Mouse (Mus musculus) retina, embryonic 14.5 days (tissue): ENCODE measurements at regions not wholly inside any gene's neighbourhood (a gene's known extent, or its start where the extent isn't known, plus 50 kb on each side); places are given as distances from the start of the nearest gene placed in this dataset.

Experiments
- DNase-seq: peaks from one replicate; pipeline ENCODE4 v3.0.0-alpha.2; 2015; ENCODE audit warnings: low spot score

GRCm38 (mm10) chr5:111553471-111554382, 136.6 kb downstream of the Mn1 start:
- DNase-seq, result no peak

GRCm38 (mm10) chr5:111554551-111555311, 137.6 kb downstream of the Mn1 start:
- peak; percentile 84 for DNase-seq

GRCm38 (mm10) chr5:111555312-111555957, 138.3 kb downstream of the Mn1 start:
- peak; percentile 43 for DNase-seq

GRCm38 (mm10) chr5:111555981-111556380, 138.8 kb downstream of the Mn1 start:
- DNase-seq, result no peak

- DNase-seq, result no peak
These were observed 143.3 kb downstream of the Mn1 start for GRCm38 (mm10) chr5:111560432-111560831.

GRCm38 (mm10) chr5:111561301-111561700, 144.1 kb downstream of the Mn1 start:
- DNase-seq, result no peak

GRCm38 (mm10) chr5:111570826-111571225, 153.7 kb downstream of the Mn1 start:
- DNase-seq, result no peak

GRCm38 (mm10) chr5:111573265-111573873, 156.2 kb downstream of the Mn1 start:
- DNase-seq, result no peak

GRCm38 (mm10) chr5:111574219-111574840, 157.2 kb downstream of the Mn1 start:
- no peak for DNase-seq

- no peak for DNase-seq
These were observed 158.2 kb downstream of the Mn1 start for GRCm38 (mm10) chr5:111575376-111575775.

GRCm38 (mm10) chr5:111577441-111577840, 156.3 kb upstream of the Gm26897 start:
- no peak for DNase-seq

GRCm38 (mm10) chr5:111578088-111578487, 155.6 kb upstream of the Gm26897 start:
- DNase-seq, result no peak

GRCm38 (mm10) chr5:111578977-111579727, 154.6 kb upstream of the Gm26897 start:
- no peak for DNase-seq

- DNase-seq, result peak; percentile 91
These were observed 152.6 kb upstream of the Gm26897 start for GRCm38 (mm10) chr5:111580870-111581771.

- no peak for DNase-seq
These were observed 151.7 kb upstream of the Gm26897 start for GRCm38 (mm10) chr5:111582004-111582403.

- DNase-seq, result peak; percentile 52
These were observed 143.1 kb upstream of the Gm26897 start for GRCm38 (mm10) chr5:111590619-111591081.

GRCm38 (mm10) chr5:111592807-111593206, 140.9 kb upstream of the Gm26897 start:
- no peak for DNase-seq

- DNase-seq, result no peak
These were observed 139.6 kb upstream of the Gm26897 start for GRCm38 (mm10) chr5:111594111-111594510.

- peak; percentile 63 for DNase-seq
These were observed 138.3 kb upstream of the Gm26897 start for GRCm38 (mm10) chr5:111595438-111595837.

- DNase-seq, result no peak
These were observed 136.0 kb upstream of the Gm26897 start for GRCm38 (mm10) chr5:111597733-111598132.
